Mouse (Mus musculus): ENCODE measurements around the gene Fbxo47.

Fbxo47 gene

GRCm38 (mm10) chr11:97883918-97884600 lies at the start of gene Fbxo47:
Gene Fbxo47, minus strand, starts transcription at chr11:97884154.
- DNase-seq, result peak; percentile 99

GRCm38 (mm10) chr11:97933553-97933952 lies 49.6 kb upstream of the Fbxo47 start:
- no peak for DNase-seq

- no peak for DNase-seq
Observed at GRCm38 (mm10) chr11:97928905-97929304, 45.0 kb upstream of the Fbxo47 start.

- DNase-seq, result no peak
Observed at GRCm38 (mm10) chr11:97924217-97924616, 40.3 kb upstream of the Fbxo47 start.

- no peak for DNase-seq
Observed at GRCm38 (mm10) chr11:97923639-97924038, 39.7 kb upstream of the Fbxo47 start.

- no peak for DNase-seq
Observed at GRCm38 (mm10) chr11:97915974-97916503, 32.1 kb upstream of the Fbxo47 start.

GRCm38 (mm10) chr11:97915471-97915870 lies 31.5 kb upstream of the Fbxo47 start:
- no peak for DNase-seq

GRCm38 (mm10) chr11:97913111-97913510 lies 29.2 kb upstream of the Fbxo47 start:
- DNase-seq, result no peak

GRCm38 (mm10) chr11:97908634-97909348 lies 24.8 kb upstream of the Fbxo47 start:
- DNase-seq, result no peak

GRCm38 (mm10) chr11:97907935-97908334 lies 24.0 kb upstream of the Fbxo47 start:
- DNase-seq, result no peak

- no peak for DNase-seq
Observed at GRCm38 (mm10) chr11:97906905-97907304, 23.0 kb upstream of the Fbxo47 start.

- DNase-seq, result no peak
Observed at GRCm38 (mm10) chr11:97905941-97906340, 22.0 kb upstream of the Fbxo47 start.

- DNase-seq, result no peak
Observed at GRCm38 (mm10) chr11:97905540-97905939, 21.6 kb upstream of the Fbxo47 start.

- no peak for DNase-seq
Observed at GRCm38 (mm10) chr11:97904801-97905200, 20.8 kb upstream of the Fbxo47 start.

GRCm38 (mm10) chr11:97901806-97902205 lies 17.9 kb upstream of the Fbxo47 start:
- DNase-seq, result no peak

- DNase-seq, result peak; percentile 93
Observed at GRCm38 (mm10) chr11:97899822-97900221, 15.9 kb upstream of the Fbxo47 start.

- no peak for DNase-seq
Observed at GRCm38 (mm10) chr11:97897568-97898185, 13.7 kb upstream of the Fbxo47 start.

GRCm38 (mm10) chr11:97896655-97897054 lies 12.7 kb upstream of the Fbxo47 start:
- DNase-seq, result no peak

GRCm38 (mm10) chr11:97891821-97892220 lies 7.9 kb upstream of the Fbxo47 start:
- DNase-seq, result no peak

- no peak for DNase-seq
Observed at GRCm38 (mm10) chr11:97885296-97885915, 1.5 kb upstream of the Fbxo47 start.

GRCm38 (mm10) chr11:97884601-97885185 lies 739 bp upstream of the Fbxo47 start:
- no peak for DNase-seq

GRCm38 (mm10) chr11:97883542-97883917 lies 424 bp downstream of the Fbxo47 start:
- DNase-seq, result no peak

GRCm38 (mm10) chr11:97880362-97880761 lies 3.6 kb downstream of the Fbxo47 start:
- no peak for DNase-seq

All from cerebellum, adult 9-10 months (tissue).